Mouse (Mus musculus) limb, embryonic 13.5 days (tissue): ENCODE data around the gene Fscn1. TPM values are rescaled to one million over a fixed set of nuclear protein-coding genes. Genes with fewer than 3 reads are reported as not detected.

Source experiments
- ATAC-seq: fragments of 200-750 bp; cut with Nextera tagmentation; 2 replicates; pipeline ENCODE4 v1.8.0; 2017; ENCODE audit warnings: low read depth, moderate number of reproducible peaks, moderate TSS enrichment; ENCODE audit not compliant: low FRiP score
- H3K27ac ChIP-seq: fragments of 300-500 bp; sonication (generic); 2 replicates; pipeline ENCODE4 v1.5.1; 2015; ENCODE audit warnings: inconsistent platforms, mild to moderate bottlenecking, moderate library complexity
- H3K27me3 ChIP-seq: fragments of 300-500 bp; sonication (generic); 2 replicates; pipeline ENCODE4 v1.6.1; 2015; ENCODE audit warnings: mild to moderate bottlenecking, inconsistent platforms
- H3K36me3 ChIP-seq: fragments of 300-500 bp; sonication (generic); 2 replicates; pipeline ENCODE4 v1.6.1; 2015; ENCODE audit warnings: inconsistent platforms, mild to moderate bottlenecking, moderate library complexity
- H3K4me1 ChIP-seq: fragments of 300-500 bp; sonication (generic); 2 replicates; pipeline ENCODE4 v1.6.1; 2015; ENCODE audit warnings: inconsistent platforms
- H3K4me2 ChIP-seq: fragments of 300-500 bp; sonication (generic); replicated peaks from 2 replicates; pipeline ENCODE4 v1.6.1; 2015; ENCODE audit warnings: inconsistent platforms, mild to moderate bottlenecking, moderate library complexity
- H3K4me3 ChIP-seq: fragments of 300-500 bp; sonication (generic); 2 replicates; pipeline ENCODE4 v1.5.1; 2015; ENCODE audit warnings: moderate library complexity, mild to moderate bottlenecking, inconsistent platforms
- H3K9ac ChIP-seq: fragments of 300-500 bp; sonication (generic); 2 replicates; pipeline ENCODE4 v1.6.1; 2015; ENCODE audit warnings: mild to moderate bottlenecking, inconsistent platforms
- H3K9me3 ChIP-seq: fragments of 300-500 bp; sonication (generic); 2 replicates; pipeline ENCODE4 v1.6.1; 2016; ENCODE audit warnings: inconsistent platforms
- WGBS: fragments of 180-500 bp; shearing (Covaris S2); methylation state at CpG from one replicate; pipeline ENCODE4 v1.1.7; 2015; 5-methylcytosine and 5-hydroxymethylcytosine counted together
- polyA plus RNA-seq: library from polyadenylated mRNA; unstranded; fragments of >200 nt; fragmentation: Nextera tagmentation; extraction: Ambion mirVana; gene quantifications from 2 replicates; pipeline ENCODE4 v1.2.1, GENCODE M21; 2015

Fscn1 gene
- polyA plus RNA-seq, 1 experiment from 2014 or later: 428 TPM

DNA sequence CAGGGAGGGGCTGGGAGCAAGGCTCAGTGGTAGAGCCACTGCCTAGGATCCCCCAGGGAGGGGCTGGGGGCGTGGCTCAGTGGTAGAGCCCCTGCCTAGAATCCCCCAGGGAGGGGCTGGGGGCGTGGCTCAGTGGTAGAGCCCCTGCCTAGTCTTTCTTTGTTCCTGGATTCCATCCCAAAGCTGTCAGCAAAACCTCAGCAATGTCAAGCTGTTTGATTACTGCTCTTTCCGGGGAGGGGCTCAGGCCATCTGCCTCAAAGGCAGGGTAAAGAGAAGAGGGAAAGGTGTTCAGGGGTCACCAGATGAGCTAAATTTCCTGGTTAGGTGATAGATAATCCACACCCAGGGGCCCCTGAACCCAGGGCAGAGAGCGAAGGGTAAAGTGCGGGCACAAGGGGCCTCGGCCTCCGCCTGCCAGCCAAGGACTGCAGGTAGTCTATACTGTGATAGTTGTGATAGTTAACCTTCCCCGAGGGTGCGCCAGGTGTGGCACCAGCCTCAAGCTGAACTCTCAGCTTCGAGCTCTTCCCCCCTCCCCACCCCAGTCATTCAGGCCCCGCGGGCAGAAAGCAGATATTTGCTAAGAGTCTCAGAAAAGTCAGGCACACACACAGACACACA lies 35.7 kb upstream of the Fscn1 start:
- WGBS: 80% methylated on average over 12 of the region's 12 CpGs

GRCm38 (mm10) chr5:142926204-142926939 lies 33.8 kb upstream of the Fscn1 start:
- Histone ChIP-seq H3K4me1 (peaks cover 17% of the 10 kb centered on the region), H3K4me2 (0 out of 2 replicates have a peak overlapping the region, but pooled peaks have one; percentile 1), H3K27me3 (no peaks in the 10 kb centered on the region), H3K9me3 (no peaks in the 10 kb centered on the region), H3K36me3 (no peaks in the 10 kb centered on the region), H3K4me3 (no peak overlapping the region), H3K9ac (no peak overlapping the region), H3K27ac (no peak overlapping the region)
- ATAC-seq: no peak
- 19% methylated on average over 13 of the region's 13 CpGs for WGBS

More for the DNA sequence above, 35.7 kb upstream of the Fscn1 start:
- H3K4me2 ChIP-seq: no peak overlapping the region
- no peak overlapping the region for H3K27ac ChIP-seq
- H3K9ac ChIP-seq: no peak overlapping the region
- H3K4me3 ChIP-seq: no peak overlapping the region
- H3K27me3 ChIP-seq: no peaks in the 10 kb centered on the region
- no peaks in the 10 kb centered on the region for H3K36me3 ChIP-seq
- no peaks in the 10 kb centered on the region for H3K9me3 ChIP-seq
- peaks cover 22% of the 10 kb centered on the region for H3K4me1 ChIP-seq
- no peak for ATAC-seq

DNA sequence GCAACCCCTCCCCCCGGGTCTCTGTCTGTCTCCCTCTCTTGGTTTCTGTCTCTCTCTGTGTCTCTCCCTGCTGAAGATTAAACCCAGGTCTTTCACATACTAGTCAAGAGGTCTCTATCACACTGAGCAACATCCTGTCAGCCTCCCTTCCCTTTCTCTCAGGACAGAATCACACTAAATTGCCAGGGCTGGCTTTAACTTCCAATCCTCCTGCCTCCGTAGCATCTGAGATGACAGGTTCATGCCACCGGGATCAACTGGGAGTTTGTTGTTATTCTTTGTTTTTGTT lies 33.3 kb upstream of the Fscn1 start:
- H3K4me3 ChIP-seq: no peak overlapping the region
- H3K36me3 ChIP-seq: no peaks in the 10 kb centered on the region
- H3K27ac ChIP-seq: no peak overlapping the region
- H3K9ac ChIP-seq: no peak overlapping the region
- peaks cover 21% of the 10 kb centered on the region for H3K4me1 ChIP-seq
- ATAC-seq: no peak
- no peaks in the 10 kb centered on the region for H3K27me3 ChIP-seq
- 38% methylated on average over 3 of the region's 3 CpGs for WGBS
- no peak overlapping the region for H3K4me2 ChIP-seq
- no peaks in the 10 kb centered on the region for H3K9me3 ChIP-seq

DNA sequence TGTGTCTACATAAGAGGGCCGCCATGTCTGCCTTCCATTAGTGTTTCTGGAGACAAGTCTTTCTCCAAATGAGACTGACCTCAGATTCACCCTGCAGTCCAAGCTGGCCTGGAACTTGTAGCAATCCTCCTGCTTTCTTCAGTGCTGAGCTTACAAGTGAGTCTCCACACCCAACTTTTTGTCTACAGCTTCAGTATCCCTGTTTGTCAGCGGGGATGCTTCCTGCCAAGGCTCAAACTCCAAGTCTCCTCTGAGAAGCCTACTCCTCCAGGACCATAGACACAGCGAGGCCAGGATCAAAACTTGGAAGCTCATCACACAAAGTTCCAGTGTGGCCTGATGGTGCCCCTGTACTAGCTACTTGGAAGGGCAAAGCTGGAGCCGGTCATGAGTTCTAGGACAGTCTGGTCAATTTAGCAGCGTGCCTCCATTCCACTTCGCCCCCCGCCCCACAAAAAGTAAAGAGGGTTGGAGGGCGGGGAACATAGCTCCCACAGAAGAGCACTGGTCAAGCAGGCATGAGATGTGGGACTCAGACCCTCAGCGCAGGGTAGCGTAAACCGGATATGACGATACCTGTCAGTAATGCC lies 32.7 kb upstream of the Fscn1 start:
- H3K27ac ChIP-seq: no peak overlapping the region
- WGBS: 92% methylated on average over 12 of the region's 12 CpGs
- ATAC-seq: no peak
- no peaks in the 10 kb centered on the region for H3K9me3 ChIP-seq
- H3K36me3 ChIP-seq: no peaks in the 10 kb centered on the region
- no peak overlapping the region for H3K4me2 ChIP-seq
- no peak overlapping the region for H3K4me3 ChIP-seq
- peaks cover 26% of the 10 kb centered on the region for H3K4me1 ChIP-seq
- H3K27me3 ChIP-seq: no peaks in the 10 kb centered on the region
- H3K9ac ChIP-seq: no peak overlapping the region

GRCm38 (mm10) chr5:142928749-142929399 lies 31.3 kb upstream of the Fscn1 start:
- no peaks in the 10 kb centered on the region for H3K9me3 ChIP-seq
- WGBS: 4% methylated on average over 35 of the region's 35 CpGs

DNA sequence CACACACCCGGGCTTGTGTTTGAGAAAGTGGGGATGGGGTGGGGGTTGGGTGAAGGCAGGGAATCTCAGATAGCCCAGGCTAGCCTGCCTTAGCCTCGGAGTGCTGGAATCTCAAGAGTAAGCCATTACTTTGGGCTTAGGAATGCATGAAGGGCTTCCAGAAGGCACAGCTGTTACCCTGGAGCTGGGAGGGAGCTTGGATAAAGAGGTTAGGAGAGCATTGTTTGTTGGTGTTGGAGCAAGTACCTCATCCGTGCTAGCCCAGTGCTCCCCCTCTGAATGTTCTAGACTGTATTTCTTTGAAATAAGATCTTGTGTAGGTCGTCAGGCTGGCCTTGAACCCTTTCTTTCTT lies 30.8 kb upstream of the Fscn1 start:
- Histone ChIP-seq H3K27ac (peak overlapping the region; percentile 23; the same call in 1 of the 2 replicates), H3K9me3 (no peaks in the 10 kb centered on the region), H3K4me3 (peak overlapping the region; percentile 47), H3K9ac (peak overlapping the region; percentile 70), H3K4me2 (peak overlapping the region; percentile 71), H3K36me3 (no peaks in the 10 kb centered on the region), H3K4me1 (peaks cover 27% of the 10 kb centered on the region), H3K27me3 (no peaks in the 10 kb centered on the region)
- 21% methylated on average over 4 of the region's 4 CpGs for WGBS
- ATAC-seq: peak; percentile 17; the same call in 1 of the 2 replicates

More at GRCm38 (mm10) chr5:142928749-142929399, 31.3 kb upstream of the Fscn1 start:
- Histone ChIP-seq H3K27ac (peak overlapping the region; percentile 23; the same call in 1 of the 2 replicates), H3K27me3 (no peaks in the 10 kb centered on the region), H3K36me3 (no peaks in the 10 kb centered on the region), H3K9ac (peak overlapping the region; percentile 70), H3K4me1 (peaks cover 27% of the 10 kb centered on the region), H3K4me2 (peak overlapping the region; percentile 71), H3K4me3 (peak overlapping the region; percentile 47)
- ATAC-seq: peak; percentile 34; the same call in 1 of the 2 replicates

GRCm38 (mm10) chr5:142931241-142931745 lies 28.9 kb upstream of the Fscn1 start:
- Histone ChIP-seq H3K9ac (no peak overlapping the region), H3K4me2 (no peak overlapping the region), H3K4me1 (peaks cover 25% of the 10 kb centered on the region), H3K27me3 (no peaks in the 10 kb centered on the region), H3K4me3 (no peak overlapping the region), H3K36me3 (no peaks in the 10 kb centered on the region), H3K9me3 (no peaks in the 10 kb centered on the region), H3K27ac (no peak overlapping the region)
- ATAC-seq: no peak
- 86% methylated on average over 9 of the region's 9 CpGs for WGBS

DNA sequence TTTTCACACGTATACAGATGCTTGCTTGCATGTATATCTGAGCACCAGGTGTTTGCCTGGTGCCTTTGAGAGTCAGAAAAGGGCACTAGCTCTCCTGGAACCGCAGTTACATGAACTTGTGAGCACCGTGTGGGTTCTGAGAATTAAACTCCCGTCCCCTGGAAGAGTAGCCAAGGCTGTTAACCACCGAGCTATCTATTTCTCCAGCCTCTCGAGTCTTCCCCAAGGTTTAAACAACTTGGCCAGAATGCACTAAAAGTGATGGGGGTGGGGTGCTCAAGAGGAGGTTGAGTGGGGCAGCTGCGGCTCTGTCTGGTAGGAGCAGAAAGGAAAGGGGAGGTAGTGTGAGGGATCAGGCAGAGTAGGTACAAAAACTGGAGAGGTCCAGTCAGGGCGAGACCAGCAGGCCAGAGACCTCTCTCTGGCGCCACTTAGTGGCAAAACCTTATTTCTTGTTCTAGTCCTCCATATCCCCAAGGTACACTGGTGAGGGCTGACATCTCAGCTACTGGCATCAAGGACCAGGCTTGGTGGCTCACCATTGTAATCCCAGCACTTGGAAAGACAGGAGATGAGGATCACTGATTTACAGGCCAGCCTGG lies 28.0 kb upstream of the Fscn1 start:
- WGBS: 20% methylated on average over 9 of the region's 9 CpGs
- peak; percentile 17; the same call in 1 of the 2 replicates for ATAC-seq
- peaks cover 17% of the 10 kb centered on the region for H3K4me1 ChIP-seq
- no peaks in the 10 kb centered on the region for H3K27me3 ChIP-seq
- H3K4me3 ChIP-seq: no peak overlapping the region
- H3K27ac ChIP-seq: no peak overlapping the region
- H3K9me3 ChIP-seq: no peaks in the 10 kb centered on the region
- H3K36me3 ChIP-seq: no peaks in the 10 kb centered on the region
- no peak overlapping the region for H3K4me2 ChIP-seq
- H3K9ac ChIP-seq: no peak overlapping the region

GRCm38 (mm10) chr5:142932731-142933130 lies 27.4 kb upstream of the Fscn1 start:
- ATAC-seq: no peak
- 78% methylated on average over 8 of the region's 8 CpGs for WGBS
- H3K27me3 ChIP-seq: no peaks in the 10 kb centered on the region
- H3K9ac ChIP-seq: no peak overlapping the region
- peaks cover 17% of the 10 kb centered on the region for H3K4me1 ChIP-seq
- no peaks in the 10 kb centered on the region for H3K9me3 ChIP-seq
- no peak overlapping the region for H3K27ac ChIP-seq
- no peak overlapping the region for H3K4me2 ChIP-seq
- H3K4me3 ChIP-seq: no peak overlapping the region
- no peaks in the 10 kb centered on the region for H3K36me3 ChIP-seq

- Histone ChIP-seq H3K27me3 (no peaks in the 10 kb centered on the region), H3K4me2 (peak overlapping the region; percentile 51), H3K9me3 (0 out of 2 replicates have a peak, but pooled peaks cover 4% of the 10 kb centered on the region), H3K27ac (no peak overlapping the region), H3K9ac (peak overlapping the region; percentile 57; the same call in 1 of the 2 replicates), H3K4me1 (peaks cover 19% of the 10 kb centered on the region), H3K36me3 (no peaks in the 10 kb centered on the region), H3K4me3 (peak overlapping the region; percentile 7)
- peak; percentile 24; the same call in 1 of the 2 replicates for ATAC-seq
- WGBS: 22% methylated on average over 13 of the region's 13 CpGs
These were observed 24.4 kb upstream of the Fscn1 start for GRCm38 (mm10) chr5:142935642-142936335.

- Histone ChIP-seq H3K27me3 (no peaks in the 10 kb centered on the region), H3K27ac (no peak overlapping the region), H3K9ac (peak overlapping the region; percentile 57; the same call in 1 of the 2 replicates), H3K4me2 (peak overlapping the region; percentile 51), H3K36me3 (no peaks in the 10 kb centered on the region), H3K9me3 (0 out of 2 replicates have a peak, but pooled peaks cover 4% of the 10 kb centered on the region), H3K4me1 (peaks cover 19% of the 10 kb centered on the region), H3K4me3 (peak overlapping the region; percentile 7)
- 4% methylated on average over 17 of the region's 17 CpGs for WGBS
- ATAC-seq: 0 out of 2 replicates have a peak, but pooled peaks have one; percentile 41
These were observed 23.8 kb upstream of the Fscn1 start for GRCm38 (mm10) chr5:142936336-142936719.
